Mouse (Mus musculus) lung, postnatal 36 days (tissue): ENCODE data around the gene Vwa8.

Experiments
- DNase-seq: peaks from one replicate; pipeline ENCODE4 v3.0.0; 2022; ENCODE audit warnings: mixed read lengths

The Vwa8 gene

GRCm38 (mm10) chr14:78848941-78849911 is at the start of gene Vwa8:
TSS of gene Vwa8 (plus strand) at chr14:78849052.
- peak; percentile 90 for DNase-seq

- DNase-seq: no peak
Measured at GRCm38 (mm10) chr14:78802378-78802777, 46.5 kb upstream of the Vwa8 start.

DNA sequence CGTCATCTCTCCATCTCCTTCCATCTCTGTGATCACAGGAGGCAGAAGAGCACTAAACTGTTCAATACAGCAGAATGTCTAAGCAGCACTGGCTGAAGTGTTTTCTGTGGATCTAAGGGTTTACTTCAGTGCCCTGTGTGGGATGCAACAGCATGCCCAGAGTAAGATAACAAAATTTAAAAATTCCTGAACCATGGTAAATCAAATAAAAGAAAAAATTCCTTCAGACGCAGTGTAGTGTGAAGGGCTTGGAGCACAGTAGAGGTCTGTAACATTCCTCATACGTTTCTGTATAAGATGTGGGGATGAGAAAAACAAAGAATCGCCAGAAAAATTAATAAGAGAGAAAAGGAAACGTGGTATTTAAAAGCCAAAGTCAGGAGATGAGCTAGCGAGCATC is 44.9 kb upstream of the Vwa8 start:
- no peak for DNase-seq

GRCm38 (mm10) chr14:78812896-78813295 is 36.0 kb upstream of the Vwa8 start:
- no peak for DNase-seq

GRCm38 (mm10) chr14:78816411-78816810 is 32.4 kb upstream of the Vwa8 start:
- no peak for DNase-seq

DNA sequence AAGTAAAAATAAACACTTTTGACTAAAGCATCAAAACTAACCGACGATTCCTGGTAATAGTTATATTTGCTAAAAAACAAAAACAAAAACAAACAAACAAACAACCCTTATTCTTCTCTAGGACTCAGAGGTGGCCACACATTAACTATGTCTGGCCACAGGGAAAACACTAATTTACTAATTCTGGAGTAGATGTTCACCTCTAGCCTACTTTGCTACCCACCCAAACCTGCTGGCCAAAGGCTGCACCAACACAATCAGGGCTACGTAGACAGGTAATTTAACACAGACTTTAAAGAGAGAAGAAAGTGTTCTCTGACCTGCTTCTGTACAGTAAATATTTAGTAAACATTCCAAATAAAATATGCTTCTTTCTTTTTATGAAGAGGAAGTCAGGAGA is 31.2 kb upstream of the Vwa8 start:
- no peak for DNase-seq

GRCm38 (mm10) chr14:78818406-78818805 is 30.4 kb upstream of the Vwa8 start:
- DNase-seq: peak; percentile 52

- no peak for DNase-seq
Measured at GRCm38 (mm10) chr14:78824013-78824412, 24.8 kb upstream of the Vwa8 start.

GRCm38 (mm10) chr14:78824507-78824906 is 24.3 kb upstream of the Vwa8 start:
- no peak for DNase-seq

- no peak for DNase-seq
Measured at GRCm38 (mm10) chr14:78831158-78831557, 17.7 kb upstream of the Vwa8 start.

GRCm38 (mm10) chr14:78847948-78848347 is 904 bp upstream of the Vwa8 start:
- DNase-seq: no peak

GRCm38 (mm10) chr14:78848477-78848876 is 375 bp upstream of the Vwa8 start:
- DNase-seq: no peak

GRCm38 (mm10) chr14:78849961-78850578 is 1.2 kb downstream of the Vwa8 start:
- no peak for DNase-seq

- DNase-seq: no peak
Measured at GRCm38 (mm10) chr14:78850666-78851065, 1.8 kb downstream of the Vwa8 start.

GRCm38 (mm10) chr14:78851366-78851765 is 2.5 kb downstream of the Vwa8 start:
- DNase-seq: no peak

DNA sequence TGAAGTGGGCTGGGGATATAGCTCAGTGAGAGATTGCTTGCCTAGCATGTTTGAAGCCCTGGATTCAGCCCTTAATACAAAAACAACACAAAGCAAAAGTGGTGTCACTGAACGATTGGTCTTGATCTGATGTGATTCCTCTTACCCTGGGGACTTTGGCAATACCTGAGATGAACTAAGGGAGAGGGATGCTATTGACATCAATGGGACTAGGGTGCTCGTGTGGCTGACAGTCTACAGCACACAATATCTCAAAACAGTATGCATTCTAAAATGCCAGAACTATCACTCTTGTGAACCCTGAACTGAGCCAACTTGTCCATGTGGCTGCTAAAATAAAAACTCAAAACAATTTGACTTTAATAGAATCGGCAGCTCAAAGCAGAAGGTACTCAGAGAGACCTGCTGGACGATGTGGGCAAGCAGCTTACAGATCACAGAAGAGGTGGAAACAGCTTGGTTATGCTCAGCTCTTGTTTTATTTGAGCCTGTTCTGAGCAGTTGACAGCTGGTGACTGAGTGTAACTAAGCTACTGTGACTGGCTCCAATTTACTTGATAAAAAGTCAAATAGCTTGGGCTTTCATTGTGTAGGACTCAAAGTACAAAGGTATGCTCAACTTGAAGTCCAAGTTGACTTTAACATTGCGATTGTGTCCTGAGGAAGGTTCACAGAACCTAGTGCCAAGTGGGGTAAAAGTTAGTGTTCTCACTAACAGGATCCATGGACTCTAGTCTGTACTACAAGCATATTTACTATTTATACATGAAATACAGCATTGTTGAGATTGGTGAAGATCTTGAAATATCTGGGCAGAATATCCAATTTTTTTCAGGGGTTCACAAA is 3.8 kb downstream of the Vwa8 start:
- DNase-seq: no peak

- DNase-seq: no peak
Measured at GRCm38 (mm10) chr14:78861156-78861555, 12.3 kb downstream of the Vwa8 start.

GRCm38 (mm10) chr14:78870036-78870435 is 21.2 kb downstream of the Vwa8 start:
- no peak for DNase-seq

GRCm38 (mm10) chr14:78877176-78877575 is 28.3 kb downstream of the Vwa8 start:
- no peak for DNase-seq

DNA sequence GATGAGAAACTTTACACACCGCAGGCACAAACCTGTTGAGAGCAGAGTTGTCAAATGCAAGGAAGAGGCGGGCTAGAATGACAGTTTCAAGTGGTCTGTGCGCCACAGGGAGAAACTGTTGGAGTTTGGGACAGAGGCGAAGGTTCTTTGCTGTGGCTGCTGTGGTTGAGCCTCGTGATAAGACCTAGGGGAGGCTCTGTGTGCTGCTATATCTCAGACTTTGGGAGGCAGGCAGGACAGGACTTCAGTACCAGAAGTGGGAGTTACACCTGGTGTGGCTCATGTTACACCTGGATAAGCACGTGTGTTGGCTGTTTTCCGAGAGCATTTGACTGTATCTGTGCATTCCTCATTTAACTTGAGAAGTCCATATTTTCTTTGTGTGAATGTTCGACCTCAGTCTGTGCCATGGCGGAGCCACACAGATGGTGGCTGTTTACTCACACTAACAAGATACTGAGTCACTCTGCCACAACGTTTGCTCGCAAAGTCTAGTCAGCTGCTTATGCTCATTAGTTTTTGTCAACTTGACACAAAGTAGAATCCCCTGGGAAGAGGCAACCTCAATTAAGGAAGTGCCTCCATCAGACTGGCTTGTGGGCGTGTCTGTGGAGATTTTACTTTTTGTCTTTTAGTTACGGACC is 29.7 kb downstream of the Vwa8 start:
- DNase-seq: no peak

- no peak for DNase-seq
Measured at GRCm38 (mm10) chr14:78880879-78881278, 32.0 kb downstream of the Vwa8 start.

DNA sequence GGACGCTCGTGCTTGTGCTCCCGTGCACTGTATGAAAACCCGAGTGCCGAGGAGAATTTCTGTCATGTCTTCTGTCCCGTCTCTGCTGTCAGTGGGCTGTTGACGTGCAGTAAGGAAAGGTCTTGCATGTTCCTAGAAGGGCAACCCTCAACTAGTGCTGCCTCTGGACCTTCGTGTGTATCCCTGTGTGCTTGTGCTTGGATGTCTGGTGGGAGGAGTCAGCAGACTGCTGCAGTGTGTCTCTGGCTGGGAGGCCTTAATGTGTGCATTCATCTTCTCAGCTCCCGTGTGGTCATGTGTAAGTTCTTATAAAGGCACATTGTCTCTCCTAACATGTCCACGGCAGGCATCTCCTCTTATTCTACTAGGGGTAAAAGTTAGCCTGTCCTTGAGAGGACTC is 32.7 kb downstream of the Vwa8 start:
- no peak for DNase-seq
